Mouse (Mus musculus) gastrocnemius, adult 8-10 months (tissue): ENCODE results near the gene Zdbf2. TPM values are rescaled to one million over a fixed set of nuclear protein-coding genes. Genes with fewer than 3 reads are reported as not detected.
"Not testable (repeated sequence)": the region's sequence is repeated elsewhere in the genome, so short reads cannot be mapped to it uniquely, and the experiment has no call there.

ENCODE experiments used
- DNase-seq, 2 experiments: peaks; one replicate each; pipeline ENCODE4 v3.0.0; 2022; ENCODE audit warnings: low spot score in 2 of 2
- microRNA-seq: library from miRNA; unstranded; fragments of <30 nt; microRNA quantifications from one replicate; pipeline ENCODE4 v1.2.0, GENCODE M21; 2022
- total RNA-seq, 4 experiments: library from RNA; stranded (reverse); gene quantifications; 2 replicates each; pipeline ENCODE4 v1.2.4; 2022

The Zdbf2 gene
- total RNA-seq, 4 experiments from 2014 or later = 0.13 to 0.65 (median 0.27) TPM

- DNase-seq = no peak
Observed at GRCm38 (mm10) chr1:63261041-63261590, 11.9 kb upstream of the Zdbf2 start.

DNA sequence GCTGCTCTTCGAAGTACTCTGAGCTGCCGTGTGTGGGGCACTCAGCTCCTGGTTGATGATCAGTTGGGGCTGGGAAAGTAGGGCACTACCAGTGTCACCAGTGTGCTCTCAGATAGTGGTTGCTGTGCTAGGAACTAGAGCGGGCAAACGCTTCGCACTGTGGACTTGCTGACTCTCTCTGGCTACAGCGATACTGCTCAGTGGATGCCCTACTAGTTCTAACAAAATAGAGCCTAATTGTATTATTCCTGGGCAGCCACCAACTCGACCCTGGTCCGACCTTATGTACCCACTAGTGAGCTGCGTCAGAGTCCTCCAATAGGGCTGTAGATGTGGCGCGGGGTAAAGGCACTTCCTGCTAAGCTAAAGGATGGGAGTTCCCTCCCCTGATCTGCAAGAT lies 9.4 kb upstream of the Zdbf2 start:
- DNase-seq = no peak

DNA sequence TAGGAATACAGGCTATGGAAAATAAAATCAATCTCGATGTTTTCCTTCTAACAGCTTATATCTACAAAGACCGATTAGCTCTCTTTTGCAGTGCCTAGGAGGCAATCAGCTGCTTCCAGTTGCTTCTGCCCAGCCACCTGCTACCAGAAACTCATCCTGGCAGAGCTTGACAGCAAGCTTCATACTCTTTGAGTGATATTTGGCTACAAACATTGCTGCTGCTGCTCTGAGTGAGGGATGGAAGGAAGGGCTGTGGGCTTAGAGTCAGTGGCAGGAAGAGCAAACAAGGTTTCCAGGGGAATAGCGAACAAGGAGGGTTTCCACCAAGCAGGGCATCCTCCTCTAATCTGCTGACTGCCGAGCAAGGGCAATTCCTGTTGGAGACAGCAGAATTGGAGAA lies 7.6 kb upstream of the Zdbf2 start:
- DNase-seq = no peak

- DNase-seq = no peak
Observed at GRCm38 (mm10) chr1:63266121-63266520, 6.9 kb upstream of the Zdbf2 start.

GRCm38 (mm10) chr1:63266716-63267115 lies 6.3 kb upstream of the Zdbf2 start:
- DNase-seq = no peak

DNA sequence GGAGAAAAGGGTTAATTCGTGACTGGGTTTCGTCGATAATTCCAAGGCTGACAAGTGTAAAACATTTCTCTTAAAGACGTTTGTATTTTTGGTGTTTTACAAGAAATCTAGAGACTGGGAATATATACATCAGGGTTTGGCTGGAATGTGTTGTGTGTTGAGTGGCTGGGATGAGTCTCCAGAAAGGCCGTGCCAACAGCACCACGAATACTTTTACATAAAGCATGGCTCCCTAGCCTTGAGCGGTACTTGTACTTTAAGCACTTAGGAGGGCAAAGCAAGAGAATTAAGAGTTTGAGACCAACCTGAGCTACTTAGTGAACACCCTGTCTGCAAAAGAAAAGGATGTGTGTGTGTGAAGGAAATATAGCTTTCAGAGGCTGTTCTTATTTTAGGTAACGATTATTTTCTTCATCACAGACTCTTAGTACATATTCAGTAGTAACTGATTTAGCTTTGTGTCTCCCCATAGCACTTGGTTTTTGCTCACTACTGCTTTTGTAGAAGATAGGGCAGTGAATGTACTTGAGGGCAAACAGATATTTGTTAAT lies 865 bp upstream of the Zdbf2 start:
- DNase-seq = no peak

- DNase-seq = no peak
Observed at GRCm38 (mm10) chr1:63273339-63273951, 380 bp downstream of the Zdbf2 start.

DNA sequence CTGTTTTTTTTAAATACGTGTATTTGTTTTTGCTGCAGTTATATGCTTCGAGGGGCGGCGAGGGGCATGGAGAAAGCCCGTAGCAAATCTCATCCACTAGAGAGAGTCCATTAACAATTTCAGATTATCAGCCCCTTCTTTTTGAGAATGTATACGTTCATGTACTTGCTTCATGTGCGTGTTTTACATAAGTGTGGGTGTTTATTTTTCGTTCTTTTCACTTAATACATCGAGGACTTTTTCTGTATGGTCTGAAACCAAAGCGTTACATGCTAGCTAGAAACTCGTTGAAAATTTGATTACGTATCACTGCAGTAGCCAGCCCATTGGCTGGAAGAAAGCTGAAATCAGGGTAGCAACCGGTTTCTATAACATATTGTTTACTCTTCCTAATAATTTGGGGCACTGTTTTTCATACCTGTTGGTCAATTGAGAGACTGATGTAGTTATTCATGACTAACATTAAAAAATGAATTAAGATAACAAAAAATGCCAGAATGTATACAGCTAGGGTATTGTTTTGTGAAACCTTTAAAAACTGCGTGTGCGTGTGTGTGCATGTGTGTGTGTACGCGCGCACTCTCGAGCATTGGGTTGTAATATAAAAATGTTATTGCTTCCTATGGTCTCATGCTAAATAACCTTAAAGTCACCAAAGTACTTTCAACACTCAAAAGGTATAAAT lies 1.1 kb downstream of the Zdbf2 start:
- no peak for DNase-seq

- DNase-seq = no peak
Observed at GRCm38 (mm10) chr1:63278106-63278505, 5.0 kb downstream of the Zdbf2 start.

DNA sequence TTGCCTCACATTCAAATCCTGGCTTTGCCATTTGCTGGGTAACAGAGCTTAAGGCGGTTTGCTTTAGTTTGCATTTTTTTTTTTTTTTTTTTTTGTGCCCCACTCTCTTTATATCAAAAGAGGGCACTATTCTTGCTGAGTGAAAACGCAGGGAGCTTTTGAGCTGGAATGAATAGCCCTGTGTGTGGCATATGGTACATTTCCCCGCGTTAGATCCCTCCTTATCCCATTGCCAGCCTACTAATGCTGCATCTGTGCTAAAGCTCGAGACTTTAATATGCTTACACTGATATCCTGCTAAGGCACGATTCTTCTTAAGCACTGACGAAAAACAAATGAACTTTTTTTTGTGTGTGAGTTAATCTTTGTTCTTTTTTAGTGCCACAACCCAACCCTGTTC lies 20.9 kb downstream of the Zdbf2 start:
- DNase-seq = no peak

GRCm38 (mm10) chr1:63309661-63310060 lies 36.6 kb downstream of the Zdbf2 start:
- no peak for DNase-seq

GRCm38 (mm10) chr1:63323565-63324132 lies 50.6 kb downstream of the Zdbf2 start:
- DNase-seq = not testable (repeated sequence)

Small RNAs within 50 kb of the gene (microRNA-seq; reads per million reads assigned to microRNA genes)
- gene Gm24513 = not detected

Other genes starting within 250 kb of the Zdbf2 start
- gene Ino80d, start 158.6 kb upstream of the Zdbf2 start, total RNA-seq = 10 to 100 TPM; 11.3 to 14.5 (median 12.8) TPM
- gene Eef1b2, start 96.4 kb upstream of the Zdbf2 start, total RNA-seq = 100 to 1,000 TPM; 321 to 472 (median 367) TPM
- 100 to 1,000 TPM; 316 to 359 (median 349) TPM for gene Ndufs1, start 96.4 kb upstream of the Zdbf2 start, total RNA-seq
- gene Gpr1, start 58.7 kb upstream of the Zdbf2 start, total RNA-seq = under 1 TPM; 0.15 to 0.52 (median 0.44) TPM
- 1 to 10 TPM in 1 of 4 experiments, under 1 TPM in 3; 0.56 to 1.6 (median 0.87) TPM for gene Adam23, start 172.6 kb downstream of the Zdbf2 start, total RNA-seq